ENCODE assay signal across 20 mouse cellular contexts in genomic region chr4:141758874-141759542, GRCm38 (mm10). TPM values are rescaled to one million over a fixed set of nuclear protein-coding genes. Genes with fewer than 3 reads are reported as not detected.
DNase-seq lines count a peak whose midpoint lies in the region; ATAC-seq lines count a peak whose summit lies in the region.
"Had no signal": no experiment of that assay in that cellular context is flagged by ENCODE, and none has a peak within 500 bp of the region (broad histone marks: within the 10 kb centered on the region; RNA-seq: fewer than 3 reads in every experiment).

No protein-coding gene starts in this region.

- H3K27me3 ChIP-seq in liver, embryonic 12.5 days (replicated peaks), result no peaks in the 10 kb centered on the region
- H3K27me3 ChIP-seq in forebrain, embryonic 11.5 days (ENCODE audit: control insufficient read depth, insufficient read depth, low read length), result no peaks in the 10 kb centered on the region
- no peaks in the 10 kb centered on the region for H3K27me3 ChIP-seq in midbrain, embryonic 14.5 days (ENCODE audit: control insufficient read depth, insufficient read depth, low read length)
- H3K27me3 ChIP-seq: forebrain, embryonic 13.5 days had no signal

- peak overlapping the region; percentile 48 for H3K4me2 ChIP-seq in liver, embryonic 12.5 days
- H3K4me2 ChIP-seq in forebrain, embryonic 11.5 days (ENCODE audit: low read depth, low read length, severe bottlenecking), result no peak overlapping the region
- no peak overlapping the region for H3K4me2 ChIP-seq in midbrain, embryonic 14.5 days (ENCODE audit: low read length)
- H3K4me2 ChIP-seq: forebrain, embryonic 13.5 days; midbrain, embryonic 11.5 days had no signal

- no peak overlapping the region for H3K4me3 ChIP-seq in liver, embryonic 12.5 days
- no peak overlapping the region for H3K4me3 ChIP-seq in forebrain, embryonic 11.5 days (ENCODE audit: low read depth, low read length)
- H3K4me3 ChIP-seq in midbrain, embryonic 14.5 days (replicated peaks; ENCODE audit: low read depth, low read length), result no peak overlapping the region
- H3K4me3 ChIP-seq: forebrain, embryonic 13.5 days; heart, embryonic 10.5 days had no signal

- no peaks in the 10 kb centered on the region for H3K9me3 ChIP-seq in liver, embryonic 12.5 days (replicated peaks)
- no peaks in the 10 kb centered on the region for H3K9me3 ChIP-seq in forebrain, embryonic 11.5 days (ENCODE audit: control insufficient read depth, low read length)
- H3K9me3 ChIP-seq in midbrain, embryonic 14.5 days (ENCODE audit: control insufficient read depth, low read length), result no peaks in the 10 kb centered on the region
- H3K9me3 ChIP-seq: forebrain, embryonic 13.5 days; heart, embryonic 10.5 days had no signal

- no peak for DNase-seq in frontal cortex, postnatal 36 days (ENCODE audit: low spot score in 2 of 2)
- peak; percentile 34 for DNase-seq in ovary, postnatal 36 days (ENCODE audit: low spot score)
- DNase-seq in ovary, postnatal 10 days (ENCODE audit: low spot score), result no peak
- DNase-seq in kidney, postnatal 36 days, result no peak
- DNase-seq in forebrain, embryonic 11.5 days (ENCODE audit: low spot score), result no peak
- DNase-seq in midbrain, embryonic 14.5 days, result no peak
- DNase-seq: adrenal gland, postnatal 10 days; cerebellum, adult 9-10 months; gastrocnemius, postnatal 36 days; kidney, adult 2 months; kidney, postnatal 25 days; layer of hippocampus, adult 9-11 months; lung, postnatal 10 days; thymus, postnatal 25 days had no signal

- peak overlapping the region; percentile 69 for H3K9ac ChIP-seq in liver, embryonic 12.5 days
- no peak overlapping the region for H3K9ac ChIP-seq in forebrain, embryonic 11.5 days (ENCODE audit: low read length)
- no peak overlapping the region for H3K9ac ChIP-seq in midbrain, embryonic 14.5 days (replicated peaks; ENCODE audit: low read length)
- H3K9ac ChIP-seq: forebrain, embryonic 13.5 days had no signal

- 36% methylated on average over 6 of the region's 6 CpGs for WGBS in liver, embryonic 12.5 days (ENCODE audit: insufficient replicate concordance)
- 72% methylated on average over 6 of the region's 6 CpGs for WGBS in forebrain, embryonic 11.5 days
- WGBS in midbrain, embryonic 14.5 days, result 75% methylated on average over 6 of the region's 6 CpGs

- H3K27ac ChIP-seq in liver, embryonic 12.5 days, result peak overlapping the region; percentile 92
- no peak overlapping the region for H3K27ac ChIP-seq in forebrain, embryonic 11.5 days (ENCODE audit: low read depth, low read length)
- H3K27ac ChIP-seq in midbrain, embryonic 14.5 days (replicated peaks; ENCODE audit: low read depth, low read length), result no peak overlapping the region
- H3K27ac ChIP-seq: forebrain, embryonic 13.5 days; heart, embryonic 10.5 days; hindbrain, postnatal 0 days had no signal

- ATAC-seq in frontal cortex, adult (ENCODE audit: low TSS enrichment), result 0 out of 2 replicates have a peak, but pooled peaks have one; percentile 31
- peak; percentile 92 for ATAC-seq in liver, embryonic 12.5 days
- ATAC-seq in forebrain, embryonic 11.5 days (replicated peaks; ENCODE audit: low FRiP score), result no peak
- ATAC-seq in midbrain, embryonic 14.5 days (ENCODE audit: low FRiP score, low TSS enrichment), result no peak
- ATAC-seq: forebrain, embryonic 13.5 days; hindbrain, postnatal 0 days had no signal

- H3K4me1 ChIP-seq in liver, embryonic 12.5 days, result peaks cover 56% of the 10 kb centered on the region
- no peaks in the 10 kb centered on the region for H3K4me1 ChIP-seq in forebrain, embryonic 11.5 days (replicated peaks; ENCODE audit: control insufficient read depth, insufficient read depth, low read length)
- H3K4me1 ChIP-seq in midbrain, embryonic 14.5 days (ENCODE audit: control insufficient read depth, insufficient read depth, low read length), result no peaks in the 10 kb centered on the region
- H3K4me1 ChIP-seq: forebrain, embryonic 13.5 days had no signal

- peaks cover 59% of the 10 kb centered on the region for H3K36me3 ChIP-seq in liver, embryonic 12.5 days
- peaks cover 3% of the 10 kb centered on the region; the same call in 1 of the 2 replicates for H3K36me3 ChIP-seq in forebrain, embryonic 11.5 days (ENCODE audit: control insufficient read depth, insufficient read depth, low read length)
- H3K36me3 ChIP-seq in midbrain, embryonic 14.5 days (ENCODE audit: control insufficient read depth, insufficient read depth, low read length), result peaks cover 34% of the 10 kb centered on the region

RNA-seq across cellular contexts. Expression of gene Agmat, which starts 12.5 kb away (rescaled TPM):
- 16.0 and 16.3 TPM in 2 replicates for polyA plus RNA-seq in liver, embryonic 12.5 days (2016; fragmentation: Nextera tagmentation; extraction: Ambion mirVana)
- polyA plus RNA-seq in forebrain, embryonic 11.5 days (2014; fragmentation: Nextera tagmentation; extraction: Ambion mirVana), result not detected in 2 replicates
- polyA plus RNA-seq in midbrain, embryonic 14.5 days (2014; fragmentation: Nextera tagmentation; extraction: Ambion mirVana), result not detected in 2 replicates
- polyA plus RNA-seq: forebrain, embryonic 13.5 days; midbrain, embryonic 11.5 days had no signal

RNA-seq across cellular contexts. Expression of gene Dnajc16, which starts 31.7 kb away (rescaled TPM):
- polyA plus RNA-seq in liver, embryonic 12.5 days (2016; fragmentation: Nextera tagmentation; extraction: Ambion mirVana), result 3.1 and 3.2 TPM in 2 replicates
- 4.2 and 4.3 TPM in 2 replicates for polyA plus RNA-seq in forebrain, embryonic 11.5 days (2014; fragmentation: Nextera tagmentation; extraction: Ambion mirVana)
- 6.0 and 6.7 TPM in 2 replicates for polyA plus RNA-seq in midbrain, embryonic 14.5 days (2014; fragmentation: Nextera tagmentation; extraction: Ambion mirVana)

RNA-seq across cellular contexts. Expression of gene Casp9, which starts 34.4 kb away (rescaled TPM):
- polyA plus RNA-seq in liver, embryonic 12.5 days (2016; fragmentation: Nextera tagmentation; extraction: Ambion mirVana), result 13.5 and 14.5 TPM in 2 replicates
- polyA plus RNA-seq in forebrain, embryonic 11.5 days (2014; fragmentation: Nextera tagmentation; extraction: Ambion mirVana), result 20.4 and 21.2 TPM in 2 replicates
- polyA plus RNA-seq in midbrain, embryonic 14.5 days (2014; fragmentation: Nextera tagmentation; extraction: Ambion mirVana), result 18.4 and 18.5 TPM in 2 replicates

RNA-seq across cellular contexts. Expression of gene Ddi2, which starts 35.8 kb away (rescaled TPM):
- 28.0 and 28.6 TPM in 2 replicates for polyA plus RNA-seq in liver, embryonic 12.5 days (2016; fragmentation: Nextera tagmentation; extraction: Ambion mirVana)
- polyA plus RNA-seq in forebrain, embryonic 11.5 days (2014; fragmentation: Nextera tagmentation; extraction: Ambion mirVana), result 22.6 and 24.2 TPM in 2 replicates
- polyA plus RNA-seq in midbrain, embryonic 14.5 days (2014; fragmentation: Nextera tagmentation; extraction: Ambion mirVana), result 9.6 and 12.9 TPM in 2 replicates

Comparison
In these comparisons a context has a peak if more than half of its experiments do, and no peak if none do; other contexts are left out.
1. ATAC-seq: peak in frontal cortex, adult (single experiment) and liver, embryonic 12.5 days (single experiment); none in forebrain, embryonic 11.5 days (single experiment) and midbrain, embryonic 14.5 days (single experiment).
2. RNA of gene Agmat, which starts 12.5 kb away (polyA plus RNA-seq): 16.0 to 16.3 TPM in liver, embryonic 12.5 days; not detected in forebrain, embryonic 11.5 days and not detected in midbrain, embryonic 14.5 days; every median in the first group is over 10 times any median in the second.